Mouse (Mus musculus): ENCODE measurements around the gene Pask.
"Not testable (repeated sequence)": the region's sequence is repeated elsewhere in the genome, so short reads cannot be mapped to it uniquely, and the experiment has no call there.

Pask gene

DNA sequence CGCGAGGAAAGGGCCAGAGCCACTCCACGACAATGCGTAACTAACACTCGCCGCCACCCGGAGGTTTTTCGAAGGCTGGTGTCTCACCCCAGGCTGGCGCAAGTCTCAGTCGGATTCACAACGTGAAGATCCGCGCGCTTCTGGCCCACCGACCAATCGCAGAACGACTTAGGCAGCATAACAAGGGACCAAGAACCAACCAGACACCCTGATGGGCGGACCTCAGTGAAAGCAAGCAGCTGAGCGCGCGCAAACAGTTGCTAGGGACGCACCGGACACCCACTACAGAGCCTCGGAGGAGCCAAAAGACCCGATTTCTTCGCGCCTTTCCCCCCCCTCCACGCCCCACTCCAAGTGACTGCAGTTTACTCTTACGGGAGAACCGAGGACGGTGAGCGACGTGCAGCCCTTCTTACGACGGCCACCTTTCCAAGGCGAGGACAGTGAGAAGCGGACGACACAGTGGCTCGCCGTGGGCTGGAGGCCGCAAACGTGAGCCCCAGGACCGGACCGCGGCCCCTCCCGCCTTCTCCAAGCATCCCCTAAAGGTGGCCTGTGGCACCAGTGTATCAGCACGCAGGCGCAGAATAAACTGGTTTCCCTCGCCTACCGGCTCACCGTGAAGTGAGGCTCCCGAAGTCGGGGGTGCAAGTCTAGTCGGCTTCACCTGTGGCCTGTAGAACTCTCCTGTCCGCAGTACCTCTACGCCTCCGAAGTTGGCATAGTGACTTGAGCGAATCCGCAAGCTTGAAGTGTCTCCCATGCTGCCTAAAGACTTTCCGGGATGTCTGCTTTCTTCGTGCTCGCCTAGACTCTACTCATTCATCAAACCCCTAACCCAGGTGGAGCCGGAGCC is at the start of gene Pask, which contains the start of gene Ppp1r7:
Gene Pask, minus strand, starts transcription at position 835 of the 856 bp plus-strand sequence.
Gene Ppp1r7, plus strand, starts transcription at position 207 of the 856 bp plus-strand sequence.
- peak; percentile 97 for DNase-seq (ENCODE audit: low spot score)

DNA sequence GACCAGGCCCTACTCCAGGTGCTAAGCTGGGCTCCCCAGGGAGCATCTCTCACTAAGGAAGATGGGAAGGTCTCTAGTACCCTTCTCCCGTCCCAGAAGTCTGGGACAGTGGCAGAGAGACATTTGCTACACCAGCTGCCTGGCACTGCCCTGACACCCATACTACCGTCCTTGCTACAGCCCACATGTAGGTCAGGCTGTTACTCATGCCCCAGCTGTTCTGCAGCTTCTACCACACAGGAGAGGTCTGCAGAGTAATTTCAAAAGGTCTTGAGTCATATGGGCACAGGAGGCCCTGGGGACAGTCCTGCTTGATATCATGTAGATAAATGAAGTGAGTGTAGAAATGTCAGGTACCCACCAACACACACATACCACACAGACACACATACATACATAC is 45.6 kb upstream of the Pask start:
- no peak for DNase-seq (ENCODE audit: low spot score)

DNA sequence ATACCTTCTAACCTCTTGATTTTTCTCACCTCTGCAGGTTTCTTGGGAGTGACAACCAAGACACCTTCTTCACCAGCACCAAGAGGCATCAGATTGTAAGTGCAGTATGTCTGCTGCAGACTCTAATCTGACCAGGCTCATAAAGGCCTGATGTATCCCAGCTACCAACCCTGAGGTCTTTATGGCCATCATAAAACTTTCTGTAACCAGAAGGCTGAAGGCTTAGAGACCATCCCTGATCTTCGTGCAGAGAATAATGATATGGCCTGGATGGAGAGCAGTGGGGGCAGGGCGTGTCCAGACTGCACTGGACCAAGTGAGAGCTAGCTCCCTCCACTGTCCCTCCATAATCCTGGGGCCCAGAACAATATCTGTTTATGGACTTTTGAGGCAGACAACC is 43.9 kb upstream of the Pask start:
- DNase-seq (ENCODE audit: low spot score): no peak

DNA sequence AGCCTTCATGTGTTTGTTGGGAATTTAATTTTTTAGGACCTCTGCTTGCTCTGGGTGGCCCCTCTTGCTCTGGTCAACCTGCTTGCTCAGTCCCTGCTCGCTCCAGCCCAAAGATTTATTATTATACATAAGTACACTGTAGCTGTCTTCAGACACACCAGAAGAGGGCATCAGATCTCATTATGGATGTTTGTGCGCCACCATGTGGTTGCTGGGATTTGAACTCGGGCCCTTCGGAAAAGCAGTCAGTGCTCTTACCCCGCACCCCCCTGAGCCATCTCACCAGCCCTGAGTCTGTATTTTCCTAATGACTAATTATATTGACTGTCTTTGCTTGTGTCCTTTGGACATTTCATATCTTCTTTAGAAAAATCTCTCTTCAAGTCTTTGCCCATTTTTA is 35.8 kb upstream of the Pask start:
- no peak for DNase-seq (ENCODE audit: low spot score)

DNA sequence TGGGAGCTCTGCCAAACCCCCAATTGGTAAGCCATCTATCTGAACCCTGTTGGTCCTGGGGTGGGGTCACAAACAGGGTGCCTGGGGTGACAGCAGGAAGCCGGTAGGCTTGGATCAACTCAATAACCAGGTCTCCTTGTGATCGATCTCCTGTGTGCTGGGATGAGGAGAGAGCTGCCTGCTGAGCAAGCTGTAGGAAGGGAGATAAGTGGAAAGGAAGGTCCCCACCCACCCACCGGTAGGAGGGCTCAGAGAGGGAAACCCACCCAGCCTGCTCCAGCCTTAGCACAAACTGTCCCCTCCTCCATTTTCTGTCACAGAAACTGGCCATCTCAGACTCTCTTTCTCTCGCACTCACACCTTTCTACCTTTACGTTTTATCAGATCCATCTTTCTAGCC is 34.0 kb upstream of the Pask start:
- no peak for DNase-seq (ENCODE audit: low spot score)

DNA sequence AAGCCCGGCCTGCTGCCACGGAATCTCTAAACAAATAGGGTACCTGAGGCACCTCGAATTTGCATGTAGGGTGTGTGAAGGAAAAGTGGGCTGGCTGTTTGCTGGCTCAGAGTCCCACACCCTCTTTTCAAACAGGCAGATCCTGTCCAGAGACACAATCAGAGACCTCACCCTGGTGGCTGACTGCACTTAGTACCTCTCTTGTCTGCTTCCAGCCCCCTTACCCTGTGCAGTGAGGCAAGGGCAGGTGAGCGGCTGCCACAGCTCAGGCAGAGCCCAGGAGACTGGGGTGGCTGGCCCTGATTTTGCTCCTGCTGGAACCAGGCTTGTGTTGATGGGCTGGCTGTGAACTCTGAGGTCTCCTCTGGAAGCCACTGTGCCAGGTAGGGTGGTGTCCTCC is 30.4 kb upstream of the Pask start, which contains the start of gene Ano7:
Gene Ano7, plus strand, starts transcription at position 266 of the 400 bp plus-strand sequence.
- no peak for DNase-seq (ENCODE audit: low spot score)

DNA sequence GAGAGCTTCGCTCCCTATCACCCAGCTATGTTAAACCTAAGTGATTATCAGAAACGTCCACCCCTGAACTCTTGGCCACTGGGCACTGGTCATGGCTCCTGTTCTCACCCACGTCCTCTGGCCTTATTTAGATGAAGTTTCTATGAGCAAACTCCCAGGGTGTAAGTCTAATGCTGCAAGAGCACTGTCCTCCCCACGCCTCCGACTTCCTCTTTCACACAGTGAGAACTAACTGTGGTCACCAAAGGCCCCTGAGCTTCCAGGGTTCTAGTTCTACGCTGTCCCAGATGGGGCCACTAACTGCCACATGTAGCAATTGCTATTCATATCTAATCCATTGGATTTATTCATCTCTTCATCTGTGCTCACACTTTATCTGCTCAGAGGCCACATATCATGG is 22.4 kb upstream of the Pask start:
- DNase-seq (ENCODE audit: low spot score): no peak

GRCm38 (mm10) chr1:93362661-93363060 is 19.4 kb upstream of the Pask start:
- DNase-seq (ENCODE audit: low spot score): no peak

DNA sequence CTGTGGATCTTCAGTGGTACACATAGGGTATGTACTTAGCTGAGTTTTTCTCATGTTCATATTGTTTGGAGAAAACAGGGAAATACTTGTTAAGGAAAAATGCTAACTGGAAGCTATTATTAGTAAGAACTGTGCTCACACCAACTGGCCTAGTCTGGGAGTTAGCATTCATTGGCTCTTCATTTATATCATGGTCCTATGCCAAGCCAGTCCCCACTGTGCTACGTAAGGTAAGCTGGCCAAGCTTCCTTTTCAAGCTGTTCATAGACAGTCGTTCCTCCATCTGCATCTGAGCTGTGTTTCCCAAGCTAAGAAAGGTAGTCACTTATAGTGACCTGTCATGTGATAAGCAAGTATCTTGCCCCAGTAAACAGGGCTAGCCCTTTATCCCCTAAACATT is 9.4 kb upstream of the Pask start:
- no peak for DNase-seq (ENCODE audit: low spot score)

GRCm38 (mm10) chr1:93349701-93350100 is 6.4 kb upstream of the Pask start:
- no peak for DNase-seq (ENCODE audit: low spot score)

- no peak for DNase-seq (ENCODE audit: low spot score)
Measured at GRCm38 (mm10) chr1:93347176-93347575, 3.9 kb upstream of the Pask start.

GRCm38 (mm10) chr1:93343504-93344047 is 294 bp upstream of the Pask start:
- peak; percentile 97 for DNase-seq (ENCODE audit: low spot score)

DNA sequence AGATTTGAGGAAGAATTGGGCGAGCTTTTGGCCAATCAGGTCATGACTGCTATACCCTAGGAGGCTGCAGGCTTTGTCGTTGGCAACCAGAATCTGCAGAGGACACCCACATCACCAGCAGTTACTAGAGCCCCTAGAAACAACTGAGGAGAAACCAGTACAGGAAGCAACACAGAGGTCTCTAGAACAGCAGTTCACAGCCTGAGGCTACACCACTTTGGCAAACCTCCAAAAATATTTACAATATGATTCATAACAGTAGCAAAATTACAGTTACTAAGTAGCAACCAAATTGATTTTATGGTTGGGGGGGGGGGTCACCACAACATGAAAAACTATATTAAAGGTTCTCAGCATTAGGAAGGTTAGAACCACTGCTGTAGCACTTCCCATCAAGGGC is 8.7 kb downstream of the Pask start:
- DNase-seq (ENCODE audit: low spot score): no peak

DNA sequence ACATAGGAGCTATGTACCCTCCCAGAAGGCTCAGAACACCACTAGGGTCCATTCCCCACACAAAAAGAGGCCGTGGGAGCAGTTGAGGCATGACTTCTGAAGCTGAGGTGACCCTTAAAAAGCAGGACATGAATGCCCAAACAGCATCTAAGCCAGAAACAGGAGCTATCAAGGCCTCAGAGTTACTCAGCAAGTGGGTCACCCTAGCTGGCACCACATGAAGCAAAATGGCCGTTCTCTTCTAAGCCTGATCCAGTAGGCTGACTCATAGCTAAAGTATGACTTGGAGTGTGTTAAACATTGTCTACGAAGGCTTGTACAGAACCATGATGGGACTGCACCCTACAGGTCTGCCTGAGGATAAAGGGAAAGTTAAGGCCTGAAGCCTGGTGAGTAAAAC is 16.8 kb downstream of the Pask start:
- DNase-seq (ENCODE audit: low spot score): no peak

DNA sequence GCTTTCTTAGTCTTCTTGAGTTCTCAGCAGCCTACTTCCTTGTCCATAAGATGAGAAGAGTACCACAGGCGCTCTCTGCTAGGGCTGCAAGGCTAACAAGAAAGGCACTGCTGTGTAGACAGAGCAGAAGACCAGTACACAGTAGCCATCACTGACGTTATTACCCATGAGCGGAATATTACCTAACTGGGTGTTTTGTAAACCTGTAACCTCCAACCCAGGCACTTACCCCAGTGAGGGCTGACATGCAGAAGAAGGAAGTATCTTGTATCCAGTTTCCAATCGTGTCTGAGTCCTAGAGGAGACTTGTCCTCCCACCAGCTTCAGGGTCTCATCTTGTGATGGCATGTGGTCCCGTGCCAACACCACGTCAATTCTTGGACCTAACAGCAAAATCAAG is 19.3 kb downstream of the Pask start:
- no peak for DNase-seq (ENCODE audit: low spot score)

GRCm38 (mm10) chr1:93305581-93306337 is 37.5 kb downstream of the Pask start, which contains the start of gene Mterf4:
Gene Mterf4 (minus strand): TSS chr1:93305915.
- DNase-seq (ENCODE audit: low spot score): peak; percentile 78

- DNase-seq (ENCODE audit: low spot score): no peak
Measured at GRCm38 (mm10) chr1:93300578-93300977, 42.7 kb downstream of the Pask start.

- peak; percentile 26 for DNase-seq (ENCODE audit: low spot score)
Measured at GRCm38 (mm10) chr1:93299791-93300190, 43.5 kb downstream of the Pask start.

- not testable (repeated sequence) for DNase-seq (ENCODE audit: low spot score)
Measured at GRCm38 (mm10) chr1:93294491-93294890, 48.8 kb downstream of the Pask start.

- no peak for DNase-seq (ENCODE audit: low spot score)
Measured at GRCm38 (mm10) chr1:93292006-93292405, 51.3 kb downstream of the Pask start.

GRCm38 (mm10) chr1:93291591-93291990 is 51.7 kb downstream of the Pask start:
- DNase-seq (ENCODE audit: low spot score): no peak

GRCm38 (mm10) chr1:93290956-93291355 is 52.3 kb downstream of the Pask start:
- no peak for DNase-seq (ENCODE audit: low spot score)

All from lung, postnatal 25 days (tissue).